Mouse (Mus musculus) heart, embryonic 14.5 days (tissue): ENCODE results near the gene Bhlhe40. TPM values are rescaled to one million over a fixed set of nuclear protein-coding genes. Genes with fewer than 3 reads are reported as not detected.

Experiments used
- ATAC-seq: fragments of 200-750 bp; cut with Nextera tagmentation; 2 replicates; pipeline ENCODE4 v1.8.0; 2017; ENCODE audit warnings: low read depth, moderate TSS enrichment; ENCODE audit not compliant: insufficient number of reproducible peaks, insufficient read depth, low FRiP score
- H3K27ac ChIP-seq, 2 experiments: fragments of 200-500 bp in 1 of 2; fragments of 300-500 bp in 1 of 2; sonication (generic) in 1 of 2; replicated peaks in 1 of 2; 2 replicates each; pipeline ENCODE4 v1.5.1; 2012 to 2014; ENCODE audit warnings: low read depth in 2 of 2, low read length in 2 of 2, control low read depth in 1 of 2, mild to moderate bottlenecking in 1 of 2, mixed read lengths in 1 of 2; ENCODE audit not compliant: control insufficient read depth in 1 of 2, insufficient read depth in 1 of 2
- H3K27me3 ChIP-seq: fragments of 300-500 bp; sonication (generic); 2 replicates; pipeline ENCODE4 v1.6.1; 2014; ENCODE audit warnings: mild to moderate bottlenecking, low read length, control low read depth; ENCODE audit not compliant: control insufficient read depth, insufficient read depth
- H3K36me3 ChIP-seq: fragments of 300-500 bp; sonication (generic); 2 replicates; pipeline ENCODE4 v1.6.1; 2014; ENCODE audit warnings: mild to moderate bottlenecking, control low read depth, low read length, mixed read lengths; ENCODE audit not compliant: control insufficient read depth, insufficient read depth
- H3K4me1 ChIP-seq, 2 experiments: fragments of 200-500 bp in 1 of 2; fragments of 300-500 bp in 1 of 2; sonication (generic) in 1 of 2; 2 replicates each; pipeline ENCODE4 v1.6.1; 2012 to 2014; ENCODE audit warnings: low read length in 2 of 2, control low read depth in 1 of 2, mixed read lengths in 1 of 2; ENCODE audit not compliant: control insufficient read depth in 2 of 2, insufficient read depth in 2 of 2
- H3K4me2 ChIP-seq: fragments of 300-500 bp; sonication (generic); 2 replicates; pipeline ENCODE4 v1.6.1; 2014; ENCODE audit warnings: mild to moderate bottlenecking, low read length
- H3K4me3 ChIP-seq, 2 experiments: fragments of 200-500 bp in 1 of 2; fragments of 300-500 bp in 1 of 2; sonication (generic) in 1 of 2; 2 replicates each; pipeline ENCODE4 v1.5.1; 2012 to 2014; ENCODE audit warnings: low read length in 2 of 2, mild to moderate bottlenecking in 2 of 2, control low read depth in 1 of 2, low read depth in 1 of 2, moderate library complexity in 1 of 2; ENCODE audit not compliant: control insufficient read depth in 1 of 2, insufficient read depth in 1 of 2
- H3K9ac ChIP-seq: fragments of 300-500 bp; sonication (generic); 2 replicates; pipeline ENCODE4 v1.6.1; 2014; ENCODE audit warnings: mild to moderate bottlenecking, low read length
- H3K9me3 ChIP-seq: fragments of 300-500 bp; sonication (generic); 2 replicates; pipeline ENCODE4 v1.6.1; 2016; ENCODE audit warnings: low read length, control low read depth; ENCODE audit not compliant: control insufficient read depth
- WGBS: fragments of 180-500 bp; shearing (Covaris S2); extraction: QIAGEN DNeasy Blood & Tissue Kit; methylation state at CpG from one replicate; pipeline ENCODE4 v1.1.7; 2014; 5-methylcytosine and 5-hydroxymethylcytosine counted together
- polyA plus RNA-seq: library from polyadenylated mRNA; unstranded; fragments of >200 nt; fragmentation: Nextera tagmentation; extraction: Ambion mirVana; gene quantifications from 2 replicates; pipeline ENCODE4 v1.2.1, GENCODE M21; 2014

Gene Bhlhe40
- polyA plus RNA-seq, 1 experiment from 2014 or later: 20.9 TPM

DNA sequence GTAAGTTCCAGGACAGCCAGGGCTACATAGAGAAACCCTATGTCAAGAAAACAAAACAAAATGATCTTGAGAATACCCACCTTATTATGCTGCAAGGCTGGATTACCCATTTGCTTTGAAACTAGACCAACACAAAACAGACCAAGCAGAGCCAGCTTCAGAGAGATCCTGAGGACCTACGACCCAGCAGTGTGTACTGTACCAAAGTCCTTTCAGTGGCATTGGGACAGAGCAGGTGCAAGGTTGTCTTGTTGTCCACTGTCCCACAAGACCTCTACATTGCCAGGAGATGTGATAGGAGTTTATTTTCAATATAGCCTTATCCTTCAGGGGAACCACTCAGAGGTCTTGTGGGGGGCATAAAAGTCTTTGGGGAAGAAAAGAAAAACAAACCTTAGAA, 22.7 kb downstream of the Bhlhe40 start:
- no peaks in the 10 kb centered on the region for H3K9me3 ChIP-seq
- H3K36me3 ChIP-seq: no peaks in the 10 kb centered on the region
- no peak for ATAC-seq
- H3K27me3 ChIP-seq: no peaks in the 10 kb centered on the region
- no peak overlapping the region for H3K27ac ChIP-seq
- no peaks in the 10 kb centered on the region for H3K4me1 ChIP-seq
- no peak overlapping the region for H3K4me2 ChIP-seq
- H3K4me3 ChIP-seq: no peak overlapping the region
- WGBS: 79% methylated on average over 1 of the region's 1 CpGs
- no peak overlapping the region for H3K9ac ChIP-seq

DNA sequence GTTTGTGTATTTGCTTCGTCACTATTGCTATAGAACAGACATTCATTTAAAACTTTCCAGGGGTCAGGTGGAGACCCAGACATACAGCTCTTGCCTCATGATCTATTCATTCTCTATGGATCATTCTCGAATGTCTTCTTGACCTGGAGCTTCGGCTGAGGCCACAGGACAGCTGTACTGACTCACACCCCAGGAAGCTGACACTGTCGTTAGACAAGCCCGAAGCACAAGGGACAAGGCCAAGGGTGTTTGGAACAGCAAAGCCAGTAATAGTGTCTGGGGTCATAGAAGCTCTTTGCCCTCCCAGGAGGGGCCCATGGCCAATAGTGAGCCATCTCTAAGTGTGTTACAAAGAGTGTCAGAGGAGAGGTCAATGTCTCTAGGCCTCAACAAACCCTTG, 24.0 kb downstream of the Bhlhe40 start:
- no peak overlapping the region for H3K4me3 ChIP-seq
- no peak overlapping the region for H3K4me2 ChIP-seq
- no peaks in the 10 kb centered on the region for H3K36me3 ChIP-seq
- H3K27ac ChIP-seq: no peak overlapping the region
- H3K9me3 ChIP-seq: no peaks in the 10 kb centered on the region
- no peaks in the 10 kb centered on the region for H3K4me1 ChIP-seq
- no peaks in the 10 kb centered on the region for H3K27me3 ChIP-seq
- H3K9ac ChIP-seq: no peak overlapping the region
- 74% methylated on average over 5 of the region's 5 CpGs for WGBS
- no peak for ATAC-seq

DNA sequence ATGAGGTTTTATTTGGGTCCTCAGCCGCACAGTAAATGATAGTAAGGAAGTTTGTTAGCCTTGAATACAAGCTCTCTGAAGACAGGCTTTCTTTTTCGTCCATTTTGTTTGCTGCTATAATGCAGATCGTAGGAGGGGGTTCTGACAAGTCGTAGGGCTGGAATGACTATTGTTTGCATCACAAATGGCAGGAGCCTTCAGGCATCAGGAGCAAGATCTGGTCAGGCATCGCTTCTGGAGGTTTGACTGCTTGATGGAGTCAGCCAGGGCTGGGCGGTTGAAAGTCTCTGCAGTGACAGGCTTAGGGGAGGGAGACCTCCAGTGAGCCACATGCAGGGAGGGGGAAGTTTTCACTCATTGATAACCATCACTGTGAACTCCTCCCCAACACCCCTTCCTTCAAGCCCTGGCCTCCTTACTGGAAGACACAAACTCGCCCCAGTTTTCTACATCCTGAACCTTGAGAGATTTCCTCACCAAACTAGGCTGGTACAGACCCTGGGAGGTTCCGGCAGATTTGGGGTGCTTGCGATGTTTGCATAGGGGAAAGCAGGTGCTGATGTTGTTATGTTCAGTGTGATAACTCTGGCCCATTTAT, 25.4 kb downstream of the Bhlhe40 start:
- Histone ChIP-seq H3K4me1 (no peaks in the 10 kb centered on the region), H3K9me3 (no peaks in the 10 kb centered on the region), H3K27me3 (no peaks in the 10 kb centered on the region), H3K27ac (no peak overlapping the region), H3K36me3 (no peaks in the 10 kb centered on the region), H3K4me2 (no peak overlapping the region), H3K4me3 (no peak overlapping the region), H3K9ac (no peak overlapping the region)
- 66% methylated on average over 9 of the region's 9 CpGs for WGBS
- no peak for ATAC-seq

GRCm38 (mm10) chr6:108686930-108687329, 26.5 kb downstream of the Bhlhe40 start:
- no peaks in the 10 kb centered on the region for H3K27me3 ChIP-seq
- H3K36me3 ChIP-seq: no peaks in the 10 kb centered on the region
- no peaks in the 10 kb centered on the region for H3K4me1 ChIP-seq
- 74% methylated on average over 3 of the region's 3 CpGs for WGBS
- no peaks in the 10 kb centered on the region for H3K9me3 ChIP-seq
- no peak overlapping the region for H3K27ac ChIP-seq
- H3K4me2 ChIP-seq: no peak overlapping the region
- no peak for ATAC-seq
- H3K9ac ChIP-seq: no peak overlapping the region
- H3K4me3 ChIP-seq: no peak overlapping the region

DNA sequence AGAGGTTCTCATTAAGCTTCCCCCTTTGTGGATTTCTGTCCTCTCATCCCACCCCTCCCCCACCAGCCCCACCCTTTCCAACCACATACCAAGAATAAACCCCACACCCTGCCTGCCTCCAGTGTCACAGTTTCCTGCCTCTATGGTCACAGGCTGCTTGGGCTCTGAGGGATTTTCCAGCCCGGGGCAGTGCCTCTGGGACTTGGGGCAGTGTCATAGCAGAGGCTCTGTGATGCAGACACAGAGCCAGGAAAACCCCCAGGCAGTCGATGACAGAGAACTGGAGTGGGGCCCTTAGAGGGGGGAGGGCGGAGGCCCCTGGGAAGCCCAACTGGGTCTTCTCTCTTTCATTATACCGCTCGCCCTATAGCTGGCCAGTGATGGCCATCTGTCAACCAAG, 27.9 kb downstream of the Bhlhe40 start:
- 55% methylated on average over 5 of the region's 5 CpGs for WGBS

DNA sequence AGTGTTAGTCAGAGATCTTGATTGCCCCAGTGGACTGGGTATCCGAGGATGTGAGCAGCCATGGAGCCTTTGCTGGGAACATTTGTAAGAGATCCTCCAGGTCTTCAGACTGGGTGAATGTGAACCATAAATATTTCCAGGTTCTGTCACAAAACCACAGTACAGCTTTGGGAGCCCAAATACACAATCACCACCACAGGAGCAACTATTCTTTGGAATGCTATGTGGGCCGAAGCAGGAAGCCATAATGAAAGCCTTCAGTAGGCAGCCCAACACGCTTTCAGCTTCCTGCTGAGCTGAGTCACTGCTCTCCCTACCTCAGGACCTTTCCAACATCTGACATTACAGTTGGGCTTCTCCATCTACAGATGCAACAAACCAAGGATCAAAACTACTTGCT, 32.6 kb downstream of the Bhlhe40 start:
- H3K27ac ChIP-seq: no peak overlapping the region
- no peaks in the 10 kb centered on the region for H3K36me3 ChIP-seq
- H3K4me3 ChIP-seq: no peak overlapping the region
- no peak for ATAC-seq
- no peaks in the 10 kb centered on the region for H3K9me3 ChIP-seq
- peaks cover 0 to 3% of the 10 kb centered on the region in 2 experiments; a peak in 1 of 4 replicates for H3K4me1 ChIP-seq
- 72% methylated on average over 3 of the region's 3 CpGs for WGBS
- H3K27me3 ChIP-seq: no peaks in the 10 kb centered on the region
- no peak overlapping the region for H3K4me2 ChIP-seq
- H3K9ac ChIP-seq: no peak overlapping the region

More for the DNA sequence above, 27.9 kb downstream of the Bhlhe40 start:
- Histone ChIP-seq H3K9ac (no peak overlapping the region), H3K4me3 (no peak overlapping the region), H3K36me3 (no peaks in the 10 kb centered on the region), H3K4me1 (no peaks in the 10 kb centered on the region), H3K27me3 (no peaks in the 10 kb centered on the region), H3K27ac (no peak overlapping the region), H3K4me2 (no peak overlapping the region), H3K9me3 (no peaks in the 10 kb centered on the region)
- 0 out of 2 replicates have a peak, but pooled peaks have one; percentile 23 for ATAC-seq

GRCm38 (mm10) chr6:108694965-108695724, 34.7 kb downstream of the Bhlhe40 start:
- Histone ChIP-seq H3K27me3 (no peaks in the 10 kb centered on the region), H3K4me2 (no peak overlapping the region), H3K9ac (no peak overlapping the region), H3K4me3 (no peak overlapping the region), H3K27ac (no peak overlapping the region), H3K36me3 (no peaks in the 10 kb centered on the region), H3K4me1 (peaks cover 3 to 4% of the 10 kb centered on the region in 2 experiments; a peak in 2 of 4 replicates), H3K9me3 (no peaks in the 10 kb centered on the region)
- ATAC-seq: no peak
- 79% methylated on average over 8 of the region's 8 CpGs for WGBS
